Mouse (Mus musculus): ENCODE measurements at regions not wholly inside any gene's neighbourhood (a gene's known extent, or its start where the extent isn't known, plus 50 kb on each side); places are given as distances from the start of the nearest gene placed in this dataset.

DNA sequence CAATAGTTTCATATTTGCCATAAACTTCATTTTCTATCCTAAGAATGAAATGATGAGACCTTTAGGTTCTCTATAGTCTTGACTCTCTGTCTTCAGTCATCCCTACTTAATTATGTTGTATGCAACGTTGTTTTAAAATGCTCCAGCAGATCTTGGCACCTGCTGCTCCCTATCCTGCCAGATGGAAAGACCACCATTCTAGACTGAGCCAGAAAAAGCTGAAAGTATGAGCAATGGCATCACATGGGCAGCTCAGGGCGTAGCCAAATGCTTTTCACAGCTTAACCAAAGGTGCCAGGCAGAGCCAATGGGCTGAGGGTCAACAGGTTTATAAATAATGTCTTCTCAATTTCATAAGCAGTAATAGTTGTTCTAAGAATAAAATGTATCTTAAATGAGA is 190.2 kb upstream of the Cdh20 start:
- H3K9ac ChIP-seq (replicated peaks; ENCODE audit: low read depth, low read length), result no peak overlapping the region
- no peak overlapping the region for H3K4me2 ChIP-seq (ENCODE audit: low read length)
- WGBS, result 42% methylated on average over 2 of the region's 2 CpGs
- H3K9me3 ChIP-seq (ENCODE audit: control insufficient read depth, low read length), result no peaks in the 10 kb centered on the region
- H3K27ac ChIP-seq (ENCODE audit: low read length), result no peak overlapping the region
- H3K4me1 ChIP-seq (replicated peaks; ENCODE audit: control insufficient read depth, insufficient read depth, low read length), result no peaks in the 10 kb centered on the region
- peak; percentile 70 for ATAC-seq
- H3K36me3 ChIP-seq (ENCODE audit: control insufficient read depth, insufficient read depth), result no peaks in the 10 kb centered on the region
- H3K4me3 ChIP-seq (replicated peaks; ENCODE audit: low read length), result no peak overlapping the region
- no peaks in the 10 kb centered on the region for H3K27me3 ChIP-seq (replicated peaks; ENCODE audit: control insufficient read depth, insufficient read depth, low read length)

DNA sequence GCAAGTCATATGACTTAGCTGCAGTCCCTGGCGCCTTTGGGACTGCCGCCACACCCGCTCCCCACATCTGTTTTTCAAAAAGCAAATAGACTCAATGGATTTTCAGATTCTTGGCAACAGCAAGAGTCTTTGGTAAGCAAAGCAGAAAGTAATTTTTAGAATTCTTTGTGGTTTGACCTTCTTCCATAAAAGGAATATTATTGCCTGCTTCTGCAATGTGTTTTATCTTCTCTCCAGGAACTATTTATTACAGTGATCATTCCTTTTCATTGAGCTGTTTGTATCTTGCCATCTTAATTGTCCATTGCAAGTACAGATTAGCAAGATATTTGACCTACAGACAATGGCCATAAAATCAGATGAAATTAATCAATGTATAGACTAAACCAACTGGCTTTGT is 184.2 kb upstream of the Cdh20 start:
- no peaks in the 10 kb centered on the region for H3K4me1 ChIP-seq (replicated peaks; ENCODE audit: control insufficient read depth, insufficient read depth, low read length)
- H3K4me3 ChIP-seq (replicated peaks; ENCODE audit: low read length), result no peak overlapping the region
- no peaks in the 10 kb centered on the region for H3K9me3 ChIP-seq (ENCODE audit: control insufficient read depth, low read length)
- H3K36me3 ChIP-seq (ENCODE audit: control insufficient read depth, insufficient read depth), result no peaks in the 10 kb centered on the region
- H3K9ac ChIP-seq (replicated peaks; ENCODE audit: low read depth, low read length), result no peak overlapping the region
- no peak overlapping the region for H3K27ac ChIP-seq (ENCODE audit: low read length)
- no peak for ATAC-seq
- no peaks in the 10 kb centered on the region for H3K27me3 ChIP-seq (replicated peaks; ENCODE audit: control insufficient read depth, insufficient read depth, low read length)
- WGBS, result 92% methylated on average over 3 of the region's 3 CpGs
- no peak overlapping the region for H3K4me2 ChIP-seq (ENCODE audit: low read length)

DNA sequence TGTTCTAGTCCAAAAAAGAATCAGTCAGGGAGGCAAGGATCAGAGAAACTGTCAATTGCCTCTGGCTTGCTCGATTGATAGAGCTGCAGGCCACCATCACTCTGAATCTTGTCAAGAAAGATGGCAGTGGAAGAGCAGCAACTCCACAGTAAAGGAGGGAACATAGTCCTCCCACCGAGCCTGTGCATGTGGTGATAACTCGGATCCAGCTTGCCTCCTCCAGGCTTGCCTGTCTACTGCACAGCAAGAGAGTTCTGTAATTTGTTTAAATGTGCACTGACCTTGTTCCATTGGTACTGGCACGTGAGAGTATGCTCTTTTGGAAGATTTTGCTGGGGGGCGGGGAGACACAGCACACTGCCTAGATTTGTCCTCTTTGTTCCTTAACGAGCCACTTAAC is 181.3 kb upstream of the Cdh20 start:
- ATAC-seq, result no peak
- H3K4me1 ChIP-seq (replicated peaks; ENCODE audit: control insufficient read depth, insufficient read depth, low read length), result no peaks in the 10 kb centered on the region
- H3K27me3 ChIP-seq (replicated peaks; ENCODE audit: control insufficient read depth, insufficient read depth, low read length), result no peaks in the 10 kb centered on the region
- 34% methylated on average over 6 of the region's 6 CpGs for WGBS
- no peak overlapping the region for H3K9ac ChIP-seq (replicated peaks; ENCODE audit: low read depth, low read length)
- no peak overlapping the region for H3K4me3 ChIP-seq (replicated peaks; ENCODE audit: low read length)
- no peaks in the 10 kb centered on the region for H3K9me3 ChIP-seq (ENCODE audit: control insufficient read depth, low read length)
- H3K4me2 ChIP-seq (ENCODE audit: low read length), result no peak overlapping the region
- no peak overlapping the region for H3K27ac ChIP-seq (ENCODE audit: low read length)
- no peaks in the 10 kb centered on the region for H3K36me3 ChIP-seq (ENCODE audit: control insufficient read depth, insufficient read depth)

DNA sequence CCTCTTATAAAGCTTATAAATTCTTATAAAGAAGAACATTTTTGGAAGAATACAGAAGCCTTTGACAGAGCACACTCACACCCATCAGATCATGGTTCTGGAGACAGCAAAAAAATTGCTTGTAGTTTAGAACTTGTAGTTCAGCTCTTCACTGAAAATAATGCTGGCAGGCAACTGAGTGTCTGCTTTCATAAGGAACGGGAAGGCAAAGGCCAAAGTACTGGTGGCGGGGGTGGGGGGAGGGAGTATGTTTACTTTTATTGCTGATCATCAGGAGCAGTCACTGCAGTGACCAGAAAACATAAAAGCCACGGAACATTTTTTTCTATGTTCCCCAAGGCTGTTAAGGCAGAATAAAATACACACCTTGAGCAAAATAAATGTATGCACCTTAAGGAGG is 163.0 kb upstream of the Cdh20 start:
- no peaks in the 10 kb centered on the region for H3K36me3 ChIP-seq (ENCODE audit: control insufficient read depth, insufficient read depth)
- no peaks in the 10 kb centered on the region for H3K27me3 ChIP-seq (replicated peaks; ENCODE audit: control insufficient read depth, insufficient read depth, low read length)
- no peak overlapping the region for H3K27ac ChIP-seq (ENCODE audit: low read length)
- 81% methylated on average over 3 of the region's 3 CpGs for WGBS
- no peaks in the 10 kb centered on the region for H3K4me1 ChIP-seq (replicated peaks; ENCODE audit: control insufficient read depth, insufficient read depth, low read length)
- no peak overlapping the region for H3K4me3 ChIP-seq (replicated peaks; ENCODE audit: low read length)
- ATAC-seq, result no peak
- H3K4me2 ChIP-seq (ENCODE audit: low read length), result no peak overlapping the region
- H3K9me3 ChIP-seq (ENCODE audit: control insufficient read depth, low read length), result no peaks in the 10 kb centered on the region
- H3K9ac ChIP-seq (replicated peaks; ENCODE audit: low read depth, low read length), result no peak overlapping the region

DNA sequence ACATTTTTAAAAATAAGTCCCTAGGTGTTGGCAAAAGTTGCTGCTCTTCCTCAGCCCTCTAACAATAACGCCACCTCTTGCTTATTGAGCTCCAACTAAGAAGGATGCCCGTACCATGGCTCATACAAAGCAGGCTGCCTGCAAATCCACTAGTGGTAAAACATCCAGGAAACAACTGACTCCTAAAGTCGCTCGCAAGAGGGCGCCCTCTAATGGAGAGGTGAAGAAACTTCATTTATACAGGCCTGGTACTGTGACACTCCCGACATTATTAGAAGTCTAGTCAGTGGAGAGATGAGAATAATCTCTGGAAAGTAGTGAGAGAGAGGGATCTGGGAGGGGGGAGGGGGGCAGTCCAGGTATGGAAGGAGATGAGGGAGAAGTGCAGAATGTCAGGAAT is 158.9 kb upstream of the Cdh20 start:
- no peaks in the 10 kb centered on the region for H3K27me3 ChIP-seq (replicated peaks; ENCODE audit: control insufficient read depth, insufficient read depth, low read length)
- no peaks in the 10 kb centered on the region for H3K4me1 ChIP-seq (replicated peaks; ENCODE audit: control insufficient read depth, insufficient read depth, low read length)
- H3K4me2 ChIP-seq (ENCODE audit: low read length), result no peak overlapping the region
- no peaks in the 10 kb centered on the region for H3K9me3 ChIP-seq (ENCODE audit: control insufficient read depth, low read length)
- no peak overlapping the region for H3K9ac ChIP-seq (replicated peaks; ENCODE audit: low read depth, low read length)
- WGBS, result 43% methylated on average over 6 of the region's 6 CpGs
- no peak for ATAC-seq
- no peak overlapping the region for H3K4me3 ChIP-seq (replicated peaks; ENCODE audit: low read length)
- no peaks in the 10 kb centered on the region for H3K36me3 ChIP-seq (ENCODE audit: control insufficient read depth, insufficient read depth)
- H3K27ac ChIP-seq (ENCODE audit: low read length), result no peak overlapping the region

DNA sequence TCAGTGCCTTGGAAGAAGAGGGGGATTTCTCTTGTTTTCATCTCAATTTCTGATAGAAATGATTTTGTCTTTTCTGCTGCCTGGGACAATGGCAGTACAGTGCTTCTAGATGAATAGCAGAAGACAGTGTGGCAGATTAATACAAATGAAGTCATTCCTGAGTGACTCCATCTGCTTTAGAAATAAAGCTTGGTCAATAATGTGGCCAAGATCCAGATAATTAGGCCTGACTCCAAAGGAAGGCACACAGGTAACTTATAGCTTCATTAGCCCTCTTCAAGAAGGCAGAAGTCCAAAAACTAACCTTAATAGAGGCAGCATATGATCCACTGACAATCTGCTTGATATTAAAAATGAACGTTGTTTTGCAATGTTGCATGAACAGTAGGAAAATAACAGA is 151.0 kb upstream of the Cdh20 start:
- WGBS, result 45% methylated on average over 1 of the region's 1 CpGs
- Histone ChIP-seq H3K9me3 (ENCODE audit: control insufficient read depth, low read length) (no peaks in the 10 kb centered on the region), H3K27ac (ENCODE audit: low read length) (no peak overlapping the region), H3K9ac (replicated peaks; ENCODE audit: low read depth, low read length) (no peak overlapping the region), H3K4me1 (replicated peaks; ENCODE audit: control insufficient read depth, insufficient read depth, low read length) (peaks cover 4% of the 10 kb centered on the region; the same call in 1 of the 2 replicates), H3K4me2 (ENCODE audit: low read length) (no peak overlapping the region), H3K4me3 (replicated peaks; ENCODE audit: low read length) (no peak overlapping the region), H3K27me3 (replicated peaks; ENCODE audit: control insufficient read depth, insufficient read depth, low read length) (no peaks in the 10 kb centered on the region), H3K36me3 (ENCODE audit: control insufficient read depth, insufficient read depth) (no peaks in the 10 kb centered on the region)
- no peak for ATAC-seq

DNA sequence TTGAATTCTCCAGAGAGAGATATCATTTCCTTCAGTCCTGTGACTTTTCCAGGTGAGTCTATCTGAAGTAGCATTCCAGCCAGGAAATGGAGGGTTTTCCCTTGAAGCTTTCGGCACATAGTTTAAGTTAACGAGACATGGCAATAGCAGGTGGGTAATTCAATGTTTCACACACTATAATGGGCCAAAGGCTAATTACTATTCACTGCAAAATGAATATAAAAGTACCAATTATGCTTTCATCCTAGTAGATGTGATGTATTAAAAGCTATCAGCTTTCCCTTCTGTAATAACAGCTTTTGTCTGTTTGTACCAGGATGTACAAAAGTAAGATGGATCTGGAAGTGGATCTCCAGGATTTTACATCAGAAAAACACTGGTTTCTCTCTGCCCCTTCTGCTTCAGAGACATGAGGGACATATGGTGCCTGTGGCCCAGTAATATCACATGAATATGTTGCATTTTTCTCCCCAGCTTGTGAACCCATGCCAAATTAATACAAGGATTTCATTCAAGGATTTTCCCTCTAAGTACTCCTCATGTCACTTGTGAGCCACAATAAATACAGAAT is 148.4 kb upstream of the Cdh20 start:
- Histone ChIP-seq H3K4me1 (replicated peaks; ENCODE audit: control insufficient read depth, insufficient read depth, low read length) (peaks cover 4% of the 10 kb centered on the region; the same call in 1 of the 2 replicates), H3K9ac (replicated peaks; ENCODE audit: low read depth, low read length) (no peak overlapping the region), H3K4me2 (ENCODE audit: low read length) (no peak overlapping the region), H3K36me3 (ENCODE audit: control insufficient read depth, insufficient read depth) (no peaks in the 10 kb centered on the region), H3K27me3 (replicated peaks; ENCODE audit: control insufficient read depth, insufficient read depth, low read length) (no peaks in the 10 kb centered on the region), H3K27ac (ENCODE audit: low read length) (peak overlapping the region; percentile 54), H3K9me3 (ENCODE audit: control insufficient read depth, low read length) (no peaks in the 10 kb centered on the region), H3K4me3 (replicated peaks; ENCODE audit: low read length) (no peak overlapping the region)
- 9% methylated on average over 2 of the region's 2 CpGs for WGBS
- ATAC-seq, result peak; percentile 90

DNA sequence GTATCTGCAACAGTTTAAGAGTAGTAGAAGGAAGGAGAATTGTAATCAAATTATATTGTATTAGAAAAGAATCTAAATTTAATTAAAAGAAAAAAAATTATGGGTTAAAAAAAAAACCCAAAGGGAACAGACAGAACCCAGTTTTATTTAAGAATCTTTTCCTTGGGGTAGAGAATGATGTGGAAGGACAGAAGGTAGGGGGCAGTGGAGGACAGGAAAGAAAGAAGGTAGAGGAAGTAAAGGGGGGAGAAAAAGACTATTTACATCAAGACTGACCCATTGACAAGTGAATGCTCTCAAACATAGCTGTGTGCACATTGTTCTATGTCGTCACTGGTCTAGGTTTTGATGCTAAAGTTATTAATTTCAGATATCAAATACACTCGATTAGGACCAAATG is 142.8 kb upstream of the Cdh20 start:
- WGBS, result 48% methylated on average over 2 of the region's 2 CpGs
- H3K4me2 ChIP-seq (ENCODE audit: low read length), result no peak overlapping the region
- no peak overlapping the region for H3K9ac ChIP-seq (replicated peaks; ENCODE audit: low read depth, low read length)
- H3K27me3 ChIP-seq (replicated peaks; ENCODE audit: control insufficient read depth, insufficient read depth, low read length), result no peaks in the 10 kb centered on the region
- H3K4me1 ChIP-seq (replicated peaks; ENCODE audit: control insufficient read depth, insufficient read depth, low read length), result no peaks in the 10 kb centered on the region
- no peak overlapping the region for H3K27ac ChIP-seq (ENCODE audit: low read length)
- H3K9me3 ChIP-seq (ENCODE audit: control insufficient read depth, low read length), result no peaks in the 10 kb centered on the region
- no peaks in the 10 kb centered on the region for H3K36me3 ChIP-seq (ENCODE audit: control insufficient read depth, insufficient read depth)
- no peak for ATAC-seq
- no peak overlapping the region for H3K4me3 ChIP-seq (replicated peaks; ENCODE audit: low read length)

DNA sequence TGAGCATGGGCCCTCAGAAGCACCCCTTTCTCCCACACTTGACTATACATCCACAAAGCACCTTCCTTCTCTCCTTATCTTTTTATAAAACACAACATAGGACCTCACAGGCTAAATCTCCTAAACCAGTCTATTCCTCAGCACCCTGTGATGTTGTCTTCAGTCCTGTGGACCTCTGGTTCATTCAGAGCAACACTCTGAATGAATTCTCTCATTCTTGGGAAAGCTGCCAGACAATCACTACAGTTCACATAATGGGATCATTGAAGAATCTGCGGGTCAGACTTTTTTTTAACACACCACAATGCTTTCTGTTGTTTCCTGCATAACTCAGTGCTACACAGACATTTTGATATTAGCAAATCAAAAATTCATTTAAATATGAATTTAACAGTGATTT is 115.9 kb upstream of the Cdh20 start:
- 0 out of 2 replicates have a peak, but pooled peaks have one; percentile 36 for ATAC-seq
- H3K4me1 ChIP-seq (replicated peaks; ENCODE audit: control insufficient read depth, insufficient read depth, low read length), result 0 out of 2 replicates have a peak, but pooled peaks cover 3% of the 10 kb centered on the region
- no peak overlapping the region for H3K9ac ChIP-seq (replicated peaks; ENCODE audit: low read depth, low read length)
- no peak overlapping the region for H3K4me3 ChIP-seq (replicated peaks; ENCODE audit: low read length)
- H3K36me3 ChIP-seq (ENCODE audit: control insufficient read depth, insufficient read depth), result no peaks in the 10 kb centered on the region
- H3K9me3 ChIP-seq (ENCODE audit: control insufficient read depth, low read length), result no peaks in the 10 kb centered on the region
- no peak overlapping the region for H3K27ac ChIP-seq (ENCODE audit: low read length)
- no peaks in the 10 kb centered on the region for H3K27me3 ChIP-seq (replicated peaks; ENCODE audit: control insufficient read depth, insufficient read depth, low read length)
- H3K4me2 ChIP-seq (ENCODE audit: low read length), result no peak overlapping the region
- 14% methylated on average over 1 of the region's 1 CpGs for WGBS
